Mouse (Mus musculus) heart, embryonic 13.5 days (tissue): ENCODE measurements at regions not wholly inside any gene's neighbourhood (a gene's known extent, or its start where the extent isn't known, plus 50 kb on each side); places are given as distances from the start of the nearest gene placed in this dataset.

Source experiments
- ATAC-seq: fragments of 200-750 bp; cut with Nextera tagmentation; 2 replicates; pipeline ENCODE4 v1.8.0; 2017; ENCODE audit warnings: moderate TSS enrichment; ENCODE audit not compliant: insufficient number of reproducible peaks, low FRiP score, low TSS enrichment; ENCODE audit errors: extremely low read depth
- H3K27ac ChIP-seq: fragments of 300-500 bp; sonication (generic); replicated peaks from 2 replicates; pipeline ENCODE4 v1.5.1; 2015; ENCODE audit warnings: moderate library complexity, mild to moderate bottlenecking, inconsistent platforms
- H3K27me3 ChIP-seq: fragments of 300-500 bp; sonication (generic); replicated peaks from 2 replicates; pipeline ENCODE4 v1.6.1; 2015; ENCODE audit warnings: mild to moderate bottlenecking, inconsistent platforms
- H3K36me3 ChIP-seq: fragments of 300-500 bp; sonication (generic); 2 replicates; pipeline ENCODE4 v1.6.1; 2015; ENCODE audit warnings: mild to moderate bottlenecking, inconsistent platforms
- H3K4me1 ChIP-seq: fragments of 300-500 bp; sonication (generic); 2 replicates; pipeline ENCODE4 v1.6.1; 2015; ENCODE audit warnings: inconsistent platforms
- H3K4me2 ChIP-seq: fragments of 300-500 bp; sonication (generic); 2 replicates; pipeline ENCODE4 v1.6.1; 2015; ENCODE audit warnings: inconsistent platforms, mild to moderate bottlenecking, moderate library complexity
- H3K4me3 ChIP-seq: fragments of 300-500 bp; sonication (generic); 2 replicates; pipeline ENCODE4 v1.5.1; 2015; ENCODE audit warnings: moderate library complexity, mild to moderate bottlenecking, inconsistent platforms
- H3K9ac ChIP-seq: fragments of 300-500 bp; sonication (generic); 2 replicates; pipeline ENCODE4 v1.6.1; 2015; ENCODE audit warnings: inconsistent platforms, mild to moderate bottlenecking, moderate library complexity
- H3K9me3 ChIP-seq: fragments of 300-500 bp; sonication (generic); 2 replicates; pipeline ENCODE4 v1.6.1; 2016; ENCODE audit warnings: inconsistent platforms
- WGBS: fragments of 180-500 bp; shearing (Covaris S2); methylation state at CpG from one replicate; pipeline ENCODE4 v1.1.7; 2015; ENCODE audit warnings: mixed read lengths; 5-methylcytosine and 5-hydroxymethylcytosine counted together

DNA sequence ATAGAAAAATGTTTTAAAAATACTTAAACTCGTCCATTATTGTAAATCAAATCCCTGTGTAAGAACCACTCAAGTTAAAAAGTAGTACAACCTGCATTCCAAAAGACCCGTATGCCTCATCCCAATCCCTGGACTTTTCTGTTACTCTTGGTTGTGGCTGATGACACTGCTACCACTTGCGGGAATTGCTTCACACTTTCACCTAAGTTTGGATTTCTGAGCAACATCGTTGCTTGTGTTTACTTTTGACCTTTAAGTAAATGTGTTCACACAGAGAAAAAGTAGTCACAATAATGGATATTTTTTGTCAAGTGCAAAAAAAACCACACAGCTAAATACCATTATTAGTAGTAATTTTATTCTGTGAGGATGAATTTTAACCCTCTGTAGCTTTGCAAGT, 139.2 kb upstream of the Lpp start:
- Histone ChIP-seq H3K36me3 (no peaks in the 10 kb centered on the region), H3K9me3 (no peaks in the 10 kb centered on the region), H3K4me3 (no peak overlapping the region), H3K4me1 (no peaks in the 10 kb centered on the region), H3K9ac (no peak overlapping the region), H3K27me3 (no peaks in the 10 kb centered on the region), H3K27ac (no peak overlapping the region), H3K4me2 (no peak overlapping the region)
- ATAC-seq, result no peak
- WGBS, result 59% methylated on average over 4 of the region's 4 CpGs

DNA sequence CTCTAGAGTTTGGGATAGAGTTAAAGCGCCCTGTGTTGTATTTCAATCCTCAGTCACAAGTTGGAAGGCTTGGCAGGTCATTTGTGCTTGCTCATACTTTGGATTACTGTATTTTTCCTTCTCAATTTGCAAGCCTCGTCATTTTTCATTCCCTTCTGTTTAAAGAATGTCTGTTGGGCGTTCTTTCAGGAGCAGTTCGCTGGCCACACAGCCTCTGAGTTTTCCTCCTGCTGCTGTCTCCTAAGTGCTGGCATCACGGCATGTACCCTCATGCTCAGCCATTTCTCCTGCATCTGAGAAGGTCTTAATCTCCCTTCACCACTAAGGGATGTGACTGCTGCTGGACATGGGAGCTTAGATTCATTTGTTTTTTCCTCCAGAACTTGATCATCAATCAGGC, 146.0 kb upstream of the Lpp start:
- H3K36me3 ChIP-seq, result no peaks in the 10 kb centered on the region
- H3K9me3 ChIP-seq, result no peaks in the 10 kb centered on the region
- no peak overlapping the region for H3K9ac ChIP-seq
- H3K4me3 ChIP-seq, result no peak overlapping the region
- no peak overlapping the region for H3K4me2 ChIP-seq
- H3K4me1 ChIP-seq, result no peaks in the 10 kb centered on the region
- H3K27ac ChIP-seq, result no peak overlapping the region
- 61% methylated on average over 5 of the region's 5 CpGs for WGBS
- ATAC-seq, result no peak
- H3K27me3 ChIP-seq, result no peaks in the 10 kb centered on the region

DNA sequence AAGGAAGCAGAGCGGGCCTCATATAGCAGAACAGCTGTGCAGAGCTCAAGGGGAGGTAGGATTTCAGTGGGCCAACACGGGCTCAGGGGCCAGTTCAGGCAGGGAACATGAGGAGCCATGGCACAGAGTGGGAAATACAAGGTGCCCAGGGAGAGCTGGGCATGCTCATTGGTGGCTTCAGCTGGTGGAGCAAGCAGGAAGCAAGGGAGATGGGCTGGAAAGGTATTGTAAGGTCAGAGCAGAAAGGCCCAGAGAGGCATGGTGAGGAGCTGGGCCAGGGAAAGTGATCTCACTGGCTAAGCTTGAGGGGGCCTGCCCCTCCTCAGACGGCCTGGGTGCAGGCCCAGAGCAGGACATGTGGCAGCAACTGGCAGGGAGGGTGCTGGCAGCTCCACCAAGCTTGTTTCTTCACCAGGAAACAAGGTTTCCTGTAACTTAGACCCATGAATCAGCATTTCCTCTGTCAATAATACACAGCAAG, 155.2 kb upstream of the Lpp start:
- Histone ChIP-seq H3K9me3 (no peaks in the 10 kb centered on the region), H3K4me2 (no peak overlapping the region), H3K4me3 (no peak overlapping the region), H3K9ac (no peak overlapping the region), H3K27me3 (no peaks in the 10 kb centered on the region), H3K4me1 (peaks cover 10% of the 10 kb centered on the region), H3K27ac (no peak overlapping the region), H3K36me3 (no peaks in the 10 kb centered on the region)
- peak; percentile 37 for ATAC-seq
- WGBS, result 65% methylated on average over 3 of the region's 3 CpGs

- Histone ChIP-seq H3K36me3 (no peaks in the 10 kb centered on the region), H3K4me2 (no peak overlapping the region), H3K9me3 (no peaks in the 10 kb centered on the region), H3K9ac (no peak overlapping the region), H3K4me1 (peaks cover 10% of the 10 kb centered on the region), H3K27me3 (no peaks in the 10 kb centered on the region), H3K27ac (no peak overlapping the region), H3K4me3 (no peak overlapping the region)
- no peak for ATAC-seq
- WGBS, result 75% methylated on average over 3 of the region's 3 CpGs
These were observed 155.9 kb upstream of the Lpp start for GRCm38 (mm10) chr16:24237425-24237824.

DNA sequence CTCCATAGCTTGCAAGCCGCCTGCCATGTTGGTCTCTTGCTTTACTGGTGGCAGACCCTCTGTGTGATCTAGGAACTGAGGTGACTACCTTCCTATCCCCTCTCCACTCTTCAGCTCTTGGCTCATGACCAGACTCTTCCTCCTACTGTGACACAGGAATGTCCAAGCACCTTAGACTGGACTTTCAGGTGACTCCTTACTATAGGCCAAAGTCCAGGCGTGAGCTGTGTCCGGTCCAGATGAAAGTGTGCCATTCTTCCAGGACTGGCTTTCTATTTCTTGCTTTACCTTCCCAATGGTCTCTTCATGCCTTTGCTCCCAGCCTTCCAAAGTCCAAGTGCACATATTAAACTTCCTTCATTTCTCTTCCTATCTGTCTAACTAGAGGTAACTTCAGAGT, 156.3 kb upstream of the Lpp start:
- no peak overlapping the region for H3K9ac ChIP-seq
- no peak overlapping the region for H3K27ac ChIP-seq
- H3K4me1 ChIP-seq, result peaks cover 10% of the 10 kb centered on the region
- H3K4me2 ChIP-seq, result no peak overlapping the region
- no peak for ATAC-seq
- no peaks in the 10 kb centered on the region for H3K27me3 ChIP-seq
- 94% methylated on average over 3 of the region's 3 CpGs for WGBS
- H3K9me3 ChIP-seq, result no peaks in the 10 kb centered on the region
- no peaks in the 10 kb centered on the region for H3K36me3 ChIP-seq
- no peak overlapping the region for H3K4me3 ChIP-seq

DNA sequence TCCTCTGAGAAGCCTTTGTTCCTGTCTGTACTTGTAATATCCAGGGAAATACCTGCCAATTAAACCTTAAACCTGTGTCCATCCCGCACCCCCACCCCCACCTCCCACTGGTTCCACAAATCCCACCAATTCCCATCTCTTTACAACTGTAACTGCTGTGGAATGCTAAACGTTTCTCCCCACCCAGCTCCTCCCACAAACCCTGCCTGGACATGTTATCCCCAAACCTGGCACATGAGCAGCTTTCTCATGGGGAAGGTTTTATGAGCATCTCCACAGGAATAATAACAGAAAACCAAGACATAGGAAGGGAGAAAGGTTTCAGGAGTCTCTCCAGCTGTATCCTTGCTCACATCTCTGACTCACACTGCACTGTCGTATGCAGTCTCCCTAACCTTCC, 156.8 kb upstream of the Lpp start:
- H3K9me3 ChIP-seq, result no peaks in the 10 kb centered on the region
- no peak overlapping the region for H3K27ac ChIP-seq
- no peaks in the 10 kb centered on the region for H3K27me3 ChIP-seq
- no peak overlapping the region for H3K4me3 ChIP-seq
- no peaks in the 10 kb centered on the region for H3K36me3 ChIP-seq
- H3K4me2 ChIP-seq, result no peak overlapping the region
- no peak overlapping the region for H3K9ac ChIP-seq
- WGBS, result 44% methylated on average over 3 of the region's 3 CpGs
- peaks cover 10% of the 10 kb centered on the region for H3K4me1 ChIP-seq
- ATAC-seq, result no peak

GRCm38 (mm10) chr16:24234795-24235194, 158.5 kb upstream of the Lpp start:
- Histone ChIP-seq H3K27me3 (no peaks in the 10 kb centered on the region), H3K36me3 (no peaks in the 10 kb centered on the region), H3K27ac (no peak overlapping the region), H3K4me3 (no peak overlapping the region), H3K4me2 (no peak overlapping the region), H3K9me3 (no peaks in the 10 kb centered on the region), H3K9ac (no peak overlapping the region), H3K4me1 (peaks cover 10% of the 10 kb centered on the region)
- WGBS, result 61% methylated on average over 11 of the region's 11 CpGs
- ATAC-seq, result no peak

- H3K4me1 ChIP-seq, result no peaks in the 10 kb centered on the region; the same call in 1 of the 2 replicates
- no peak overlapping the region for H3K9ac ChIP-seq
- no peak for ATAC-seq
- no peak overlapping the region for H3K4me2 ChIP-seq
- no peaks in the 10 kb centered on the region for H3K9me3 ChIP-seq
- H3K27ac ChIP-seq, result no peak overlapping the region
- H3K27me3 ChIP-seq, result no peaks in the 10 kb centered on the region
- no peaks in the 10 kb centered on the region for H3K36me3 ChIP-seq
- no peak overlapping the region for H3K4me3 ChIP-seq
- WGBS, result 72% methylated on average over 6 of the region's 6 CpGs
These were observed 161.2 kb upstream of the Lpp start for GRCm38 (mm10) chr16:24232001-24232530.

- no peak overlapping the region for H3K4me3 ChIP-seq
- no peaks in the 10 kb centered on the region; the same call in 1 of the 2 replicates for H3K4me1 ChIP-seq
- no peak for ATAC-seq
- H3K4me2 ChIP-seq, result no peak overlapping the region
- H3K27me3 ChIP-seq, result no peaks in the 10 kb centered on the region
- H3K27ac ChIP-seq, result no peak overlapping the region
- 71% methylated on average over 5 of the region's 5 CpGs for WGBS
- no peaks in the 10 kb centered on the region for H3K9me3 ChIP-seq
- H3K36me3 ChIP-seq, result no peaks in the 10 kb centered on the region
- H3K9ac ChIP-seq, result no peak overlapping the region
These were observed 161.8 kb upstream of the Lpp start for GRCm38 (mm10) chr16:24231506-24231905.

- Histone ChIP-seq H3K4me3 (no peak overlapping the region), H3K36me3 (no peaks in the 10 kb centered on the region), H3K4me1 (no peaks in the 10 kb centered on the region), H3K27me3 (no peaks in the 10 kb centered on the region), H3K9me3 (no peaks in the 10 kb centered on the region), H3K4me2 (no peak overlapping the region), H3K9ac (no peak overlapping the region), H3K27ac (no peak overlapping the region)
- WGBS, result 70% methylated on average over 7 of the region's 7 CpGs
- no peak for ATAC-seq
These were observed 164.2 kb upstream of the Lpp start for GRCm38 (mm10) chr16:24229002-24229607.

DNA sequence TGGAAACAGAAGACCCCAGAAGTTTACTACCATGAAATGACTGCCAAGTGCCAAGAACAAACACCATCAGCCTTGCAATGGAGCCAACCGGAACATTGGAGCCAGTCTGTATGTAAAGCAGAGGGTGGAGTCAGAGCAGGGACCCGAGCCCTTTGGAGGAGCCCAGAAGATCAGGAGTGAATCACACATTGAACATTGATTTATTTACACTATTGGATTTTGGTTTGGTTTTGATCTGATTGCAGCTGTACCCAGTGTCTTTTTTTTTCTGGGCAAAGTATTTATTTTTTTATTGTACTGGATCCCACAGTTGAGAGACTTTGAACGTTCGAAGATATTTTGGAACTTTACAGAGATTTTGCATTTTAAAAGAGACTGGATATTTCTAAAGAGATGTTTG, 167.4 kb upstream of the Lpp start:
- H3K4me3 ChIP-seq, result no peak overlapping the region
- no peak overlapping the region for H3K9ac ChIP-seq
- no peaks in the 10 kb centered on the region for H3K27me3 ChIP-seq
- no peaks in the 10 kb centered on the region for H3K4me1 ChIP-seq
- no peak for ATAC-seq
- WGBS, result 81% methylated on average over 4 of the region's 4 CpGs
- H3K27ac ChIP-seq, result no peak overlapping the region
- no peak overlapping the region for H3K4me2 ChIP-seq
- no peaks in the 10 kb centered on the region for H3K36me3 ChIP-seq
- no peaks in the 10 kb centered on the region for H3K9me3 ChIP-seq

DNA sequence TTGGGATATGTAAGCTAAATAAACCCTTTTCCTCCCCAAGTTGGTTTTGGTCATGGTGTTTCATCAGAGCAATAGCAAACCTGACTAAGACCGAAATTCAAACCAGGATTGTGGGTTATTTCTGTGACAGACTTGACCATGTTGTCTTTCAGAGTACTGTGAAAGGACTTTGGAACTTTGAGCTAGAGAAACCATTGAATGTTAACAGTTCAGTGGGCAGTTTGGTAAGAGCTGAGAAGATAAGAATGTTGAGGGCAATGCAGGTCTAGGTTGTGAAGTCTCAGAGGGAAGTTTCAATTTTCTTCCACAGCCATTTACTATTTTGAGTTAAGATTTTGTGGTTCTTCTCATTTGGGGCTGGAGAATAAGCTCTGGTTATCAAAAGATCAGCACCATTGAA, 168.2 kb upstream of the Lpp start:
- no peak overlapping the region for H3K4me2 ChIP-seq
- no peaks in the 10 kb centered on the region for H3K9me3 ChIP-seq
- 70% methylated on average over 1 of the region's 1 CpGs for WGBS
- no peak for ATAC-seq
- H3K4me3 ChIP-seq, result no peak overlapping the region
- H3K4me1 ChIP-seq, result no peaks in the 10 kb centered on the region
- H3K9ac ChIP-seq, result no peak overlapping the region
- no peak overlapping the region for H3K27ac ChIP-seq
- no peaks in the 10 kb centered on the region for H3K27me3 ChIP-seq
- H3K36me3 ChIP-seq, result no peaks in the 10 kb centered on the region
